Mouse (Mus musculus) kidney, adult 18-20 months (tissue): Measurements from ENCODE around the gene Tmcc1.
"Not testable (repeated sequence)": the region's sequence is repeated elsewhere in the genome, so short reads cannot be mapped to it uniquely, and the experiment has no call there.

Source experiments
- DNase-seq: peaks from one replicate; pipeline ENCODE4 v3.0.0; 2021

The Tmcc1 gene

GRCm38 (mm10) chr6:116141696-116142095 is 51.6 kb downstream of the Tmcc1 start:
- no peak for DNase-seq

GRCm38 (mm10) chr6:116140782-116141181 is 52.5 kb downstream of the Tmcc1 start:
- no peak for DNase-seq

- no peak for DNase-seq
Observed at GRCm38 (mm10) chr6:116139143-116139856, 54.0 kb downstream of the Tmcc1 start.

GRCm38 (mm10) chr6:116135971-116136632 is 57.2 kb downstream of the Tmcc1 start:
- DNase-seq: peak; percentile 34

GRCm38 (mm10) chr6:116133756-116134155 is 59.5 kb downstream of the Tmcc1 start:
- no peak for DNase-seq

- DNase-seq: no peak
Observed at GRCm38 (mm10) chr6:116131771-116132170, 61.5 kb downstream of the Tmcc1 start.

GRCm38 (mm10) chr6:116128710-116129109 is 64.6 kb downstream of the Tmcc1 start:
- DNase-seq: no peak

GRCm38 (mm10) chr6:116127918-116128443 is 65.3 kb downstream of the Tmcc1 start:
- DNase-seq: no peak

- DNase-seq: no peak
Observed at GRCm38 (mm10) chr6:116126577-116126976, 66.7 kb downstream of the Tmcc1 start.

- no peak for DNase-seq
Observed at GRCm38 (mm10) chr6:116122881-116123280, 70.4 kb downstream of the Tmcc1 start.

- DNase-seq: no peak
Observed at GRCm38 (mm10) chr6:116119669-116120068, 73.6 kb downstream of the Tmcc1 start.

GRCm38 (mm10) chr6:116116634-116117033 is 76.7 kb downstream of the Tmcc1 start:
- DNase-seq: not testable (repeated sequence)

GRCm38 (mm10) chr6:116110588-116110987 is 82.7 kb downstream of the Tmcc1 start:
- no peak for DNase-seq

- DNase-seq: peak; percentile 53
Observed at GRCm38 (mm10) chr6:116107471-116108358, 85.6 kb downstream of the Tmcc1 start.

- DNase-seq: no peak
Observed at GRCm38 (mm10) chr6:116106967-116107470, 86.3 kb downstream of the Tmcc1 start.

GRCm38 (mm10) chr6:116097579-116097978 is 95.7 kb downstream of the Tmcc1 start:
- DNase-seq: no peak

GRCm38 (mm10) chr6:116089402-116089801 is 103.9 kb downstream of the Tmcc1 start:
- no peak for DNase-seq

- no peak for DNase-seq
Observed at GRCm38 (mm10) chr6:116086036-116086435, 107.2 kb downstream of the Tmcc1 start.

GRCm38 (mm10) chr6:116082239-116082638 is 111.0 kb downstream of the Tmcc1 start:
- no peak for DNase-seq

- no peak for DNase-seq
Observed at GRCm38 (mm10) chr6:116081375-116081774, 111.9 kb downstream of the Tmcc1 start.

- no peak for DNase-seq
Observed at GRCm38 (mm10) chr6:116080756-116081155, 112.5 kb downstream of the Tmcc1 start.

- no peak for DNase-seq
Observed at GRCm38 (mm10) chr6:116077608-116078007, 115.7 kb downstream of the Tmcc1 start.

- DNase-seq: no peak
Observed at GRCm38 (mm10) chr6:116074892-116075291, 118.4 kb downstream of the Tmcc1 start.
